Mouse (Mus musculus) thymus, postnatal 25 days (tissue): ENCODE measurements around the gene Tes3-ps.

Source experiments
- DNase-seq: peaks from one replicate; pipeline ENCODE4 v3.0.0; 2022

Tes3-ps gene

GRCm38 (mm10) chr13:49505776-49506175 is 12.7 kb downstream of the Tes3-ps start:
- no peak for DNase-seq

GRCm38 (mm10) chr13:49507176-49507575 is 14.1 kb downstream of the Tes3-ps start:
- DNase-seq: no peak

GRCm38 (mm10) chr13:49518761-49519160 is 25.6 kb downstream of the Tes3-ps start:
- DNase-seq: no peak

GRCm38 (mm10) chr13:49526235-49526634 is 33.1 kb downstream of the Tes3-ps start:
- DNase-seq: no peak

- DNase-seq: no peak
Measured at GRCm38 (mm10) chr13:49530636-49531035, 37.5 kb downstream of the Tes3-ps start.

GRCm38 (mm10) chr13:49536946-49537345 is 43.8 kb downstream of the Tes3-ps start:
- no peak for DNase-seq

GRCm38 (mm10) chr13:49538693-49539092 is 45.6 kb downstream of the Tes3-ps start:
- no peak for DNase-seq

- no peak for DNase-seq
Measured at GRCm38 (mm10) chr13:49544279-49544678, 51.2 kb downstream of the Tes3-ps start, which contains the start of gene Aspn. Aspn (plus strand) TSS chr13:49544443.

- no peak for DNase-seq
Measured at GRCm38 (mm10) chr13:49545646-49546045, 52.5 kb downstream of the Tes3-ps start.
